Mouse (Mus musculus) left cerebral cortex, adult 2 months (tissue): ENCODE measurements around the gene Olfr71. TPM values are rescaled to one million over a fixed set of nuclear protein-coding genes. Genes with fewer than 3 reads are reported as not detected.

Experiments used
- DNase-seq, 2 experiments: peaks; one replicate each; pipeline ENCODE4 v3.0.0; 2021 to 2022; ENCODE audit warnings: low spot score in 2 of 2, mixed read lengths in 1 of 2; ENCODE audit errors: extremely low spot score in 1 of 2
- H3K27ac ChIP-seq: fragments of 200-600 bp; 2 replicates; pipeline ENCODE4 v1.8.1; 2022
- H3K4me3 ChIP-seq: fragments of 200-600 bp; 2 replicates; pipeline ENCODE4 v1.8.1; 2022
- CTCF ChIP-seq: fragments of 200-600 bp; IDR thresholded peaks from 2 replicates; pipeline ENCODE4 v1.8.1; 2022; ENCODE audit warnings: antibody characterized with exemption, mild to moderate bottlenecking, moderate library complexity
- intact Hi-C: fragments of 180-260 bp; cut with DNase I; formaldehyde crosslinking; loops from one replicate; pipeline ENCODE4 v1.15.1; 2025
- long read RNA-seq, 2 experiments: library from polyadenylated mRNA; stranded (forward); transcript quantifications; one replicate each; pipeline ENCODE4 v2.0.0; 2021; ENCODE audit warnings: borderline mapping rate in 2 of 2
- total RNA-seq, 2 experiments: library from RNA; stranded (reverse); gene quantifications; 2 replicates each; pipeline ENCODE4 v1.2.3; 2021

Gene Olfr71
- not detected for total RNA-seq
- long read RNA-seq, experiment 1, result 0 reads
- long read RNA-seq, experiment 2, result 0 reads

GRCm38 (mm10) chr4:43709869-43710268 is at the start of gene Olfr71:
TSS of gene Olfr71 (minus strand) at chr4:43710255.
- no peak for TF ChIP-seq CTCF
- intact Hi-C loops, result loop anchor here (5.0 to 10.0 kb wide), 2 partner anchors 268 to 565 kb away; partner anchors contain the start of gene Tesk1
- Histone ChIP-seq H3K27ac (no peak within 1 kb of the TSS), H3K4me3 (no peak within 1 kb of the TSS)
- no peak for DNase-seq

DNA sequence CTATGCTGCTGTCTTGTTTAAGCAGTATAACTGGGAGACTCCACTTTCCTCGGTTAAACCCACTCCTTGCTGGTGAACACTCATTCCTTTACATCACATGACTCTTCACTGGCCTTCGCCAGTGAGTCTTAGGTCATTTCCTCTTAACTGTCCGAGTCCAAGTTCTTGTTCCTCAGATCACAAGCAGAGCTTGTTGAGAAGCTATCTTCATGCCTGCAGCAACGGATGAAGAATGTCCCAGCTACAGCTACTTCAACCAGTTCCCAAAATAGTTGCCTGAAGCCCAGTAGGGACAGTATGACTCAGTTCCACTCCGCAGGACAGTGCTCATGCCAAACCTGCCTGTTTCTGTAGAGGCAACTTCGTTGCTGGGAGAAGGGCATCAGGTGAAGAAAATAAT is 47.2 kb upstream of the Olfr71 start:
- DNase-seq, result no peak
- intact Hi-C loops, result no loop called here
- no peak overlapping the region for H3K4me3 ChIP-seq
- TF ChIP-seq CTCF, result no peak
- no peak overlapping the region for H3K27ac ChIP-seq

DNA sequence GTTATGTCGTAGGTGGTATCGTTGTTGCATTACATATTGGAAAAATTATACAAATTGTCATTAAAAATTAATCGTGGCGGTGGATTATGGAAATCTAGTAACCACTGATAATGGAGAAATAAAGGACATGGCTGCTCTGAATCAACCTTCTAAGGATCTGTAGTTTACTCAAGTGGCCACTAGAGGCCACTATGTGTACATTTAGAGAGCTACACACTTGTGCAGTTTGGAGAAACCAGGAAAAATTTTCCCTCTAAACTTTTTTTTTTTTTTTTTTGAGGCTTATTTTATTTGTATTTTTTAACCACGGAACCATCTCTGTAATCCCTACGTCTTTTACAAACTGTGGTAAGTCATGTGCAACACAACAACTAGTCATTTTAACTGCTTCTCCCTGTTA is 35.1 kb upstream of the Olfr71 start:
- intact Hi-C loops, result loop anchor here (2.0 to 10.0 kb wide), 2 partner anchors 116 to 240 kb away; partner anchors contain the start of gene Ccin
- Histone ChIP-seq H3K4me3 (no peak overlapping the region), H3K27ac (no peak overlapping the region)
- DNase-seq, result no peak
- TF ChIP-seq CTCF, result peak; percentile 82

DNA sequence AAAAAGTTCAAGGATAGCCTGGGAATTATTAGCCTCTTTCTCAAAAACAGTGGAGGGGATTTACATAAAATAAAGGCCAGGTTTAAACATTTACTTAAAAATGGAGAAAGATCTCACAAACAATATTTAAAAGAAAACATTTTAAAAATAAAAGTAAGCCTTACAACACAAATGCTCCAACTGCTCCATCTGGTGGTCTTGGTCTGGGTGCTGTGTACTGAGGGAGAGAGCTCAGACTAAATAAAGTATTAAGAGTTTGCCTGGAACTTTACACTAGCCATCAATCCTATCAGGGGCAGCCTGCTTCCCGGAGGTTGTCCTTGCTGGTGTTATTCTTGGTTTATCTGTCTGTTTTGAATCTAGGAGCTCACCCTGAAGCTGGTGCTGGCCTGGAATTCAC is 33.0 kb upstream of the Olfr71 start:
- Histone ChIP-seq H3K27ac (no peak overlapping the region), H3K4me3 (no peak overlapping the region)
- DNase-seq, result no peak
- intact Hi-C loops, result loop anchor here (10.0 kb wide), 1 partner anchor 242 kb away; the partner anchor contains the start of gene Ccin
- peak; percentile 48 for TF ChIP-seq CTCF

DNA sequence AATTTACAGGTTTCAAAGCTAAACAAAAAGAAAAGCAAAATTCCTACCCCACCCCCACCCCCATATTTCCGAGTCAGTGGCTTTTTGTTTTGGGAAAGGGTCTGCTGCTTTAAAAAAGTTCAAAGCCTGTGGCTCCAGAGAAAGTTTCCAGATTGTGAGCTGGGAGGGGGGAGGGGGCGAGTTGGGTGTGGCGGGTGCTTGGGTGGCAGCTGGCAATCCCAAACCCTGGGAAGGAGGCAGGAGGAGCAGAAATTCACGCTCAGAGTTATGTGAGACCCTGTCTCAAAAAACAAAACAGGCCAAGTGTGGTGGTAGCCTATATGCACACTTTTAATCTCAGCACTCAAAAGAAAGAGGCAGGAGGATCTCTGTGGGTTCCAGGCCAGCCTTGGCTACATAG is 32.6 kb upstream of the Olfr71 start:
- Histone ChIP-seq H3K27ac (no peak overlapping the region), H3K4me3 (no peak overlapping the region)
- no peak for TF ChIP-seq CTCF
- no peak for DNase-seq
- intact Hi-C loops, result loop anchor here (10.0 kb wide), 1 partner anchor 242 kb away; the partner anchor contains the start of gene Ccin

- intact Hi-C loops, result loop anchor here (10.0 kb wide), 1 partner anchor 243 kb away; the partner anchor contains the start of gene Ccin
- no peak for TF ChIP-seq CTCF
- no peak for DNase-seq
- Histone ChIP-seq H3K27ac (no peak overlapping the region), H3K4me3 (no peak overlapping the region)
Observed at GRCm38 (mm10) chr4:43741526-43741925, 31.5 kb upstream of the Olfr71 start.

DNA sequence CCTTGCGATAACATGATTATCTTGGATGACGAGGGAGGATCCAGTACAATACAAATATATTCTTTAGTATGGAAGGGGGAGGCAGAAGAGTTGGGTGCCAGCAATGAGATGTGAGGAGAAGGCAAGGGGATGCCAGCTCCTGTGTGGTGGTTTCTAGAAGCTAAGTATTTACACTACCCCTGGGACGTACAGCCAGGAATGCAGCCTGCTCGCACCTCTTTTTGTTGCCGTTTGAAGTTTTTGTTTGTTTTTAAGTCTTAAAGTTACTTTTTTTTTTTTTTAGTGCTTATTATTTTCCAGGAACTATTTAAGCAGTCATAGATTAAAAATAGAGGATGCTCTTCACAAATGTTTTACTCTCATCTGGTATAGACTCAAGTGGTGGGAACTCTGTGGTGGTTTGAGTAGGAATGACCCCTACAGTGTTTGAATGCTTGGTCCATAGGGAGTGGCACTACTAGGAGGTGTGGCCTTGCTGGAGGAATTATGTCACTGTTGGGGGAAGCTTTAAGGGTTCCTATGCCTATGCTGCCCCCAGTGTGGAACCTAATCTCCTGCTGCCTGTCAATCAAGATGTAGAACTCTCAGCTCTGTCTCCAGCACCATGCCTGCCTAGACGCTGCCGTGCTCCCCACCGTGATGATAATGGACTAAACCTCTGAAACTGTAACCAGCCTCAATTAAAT is 29.1 kb upstream of the Olfr71 start:
- intact Hi-C loops, result no loop called here
- no peak for DNase-seq
- no peak for TF ChIP-seq CTCF
- Histone ChIP-seq H3K4me3 (no peak overlapping the region), H3K27ac (no peak overlapping the region)

DNA sequence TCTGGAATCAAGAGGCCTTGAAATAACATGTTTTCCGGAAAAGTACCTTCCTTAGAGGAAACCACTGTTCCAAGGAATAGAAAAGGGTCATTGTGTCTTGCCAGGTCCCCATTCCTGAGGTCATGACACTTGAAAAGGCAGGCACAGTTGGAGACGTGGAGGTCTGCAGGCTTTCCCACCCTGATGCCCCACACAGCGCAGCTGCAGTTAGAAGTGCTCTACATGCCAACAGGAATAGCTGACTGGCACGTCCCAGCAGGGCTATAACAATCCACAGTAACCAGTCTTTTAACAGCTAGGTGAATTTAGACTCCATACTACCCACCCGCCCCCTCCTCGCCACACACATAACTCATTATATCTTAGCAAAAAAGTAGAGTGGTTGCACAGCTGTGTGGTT is 27.1 kb upstream of the Olfr71 start:
- DNase-seq, result no peak
- intact Hi-C loops, result no loop called here
- Histone ChIP-seq H3K27ac (no peak overlapping the region), H3K4me3 (no peak overlapping the region)
- no peak for TF ChIP-seq CTCF

DNA sequence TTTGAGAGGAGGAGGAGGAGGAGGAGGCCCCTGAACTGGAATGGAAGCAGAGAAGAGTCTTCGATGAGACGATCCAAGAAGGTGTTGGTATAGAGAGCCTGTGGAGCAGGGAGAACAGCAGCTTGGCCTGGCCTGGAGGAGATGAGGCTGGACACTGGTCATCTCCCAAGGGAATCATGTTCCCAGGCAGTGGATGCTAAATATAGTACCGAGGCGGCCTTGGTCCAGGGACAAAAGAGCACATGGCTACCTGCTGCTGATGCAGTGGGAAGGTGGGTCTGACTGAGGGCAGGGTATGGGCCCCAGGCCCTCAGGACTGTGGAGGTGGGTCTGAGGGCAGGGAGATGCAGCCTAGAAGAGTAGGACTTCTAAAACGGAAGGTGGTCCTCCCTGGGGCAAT is 23.1 kb upstream of the Olfr71 start:
- intact Hi-C loops, result no loop called here
- no peak for TF ChIP-seq CTCF
- no peak overlapping the region for H3K27ac ChIP-seq
- no peak overlapping the region for H3K4me3 ChIP-seq
- no peak for DNase-seq

- TF ChIP-seq CTCF, result no peak
- intact Hi-C loops, result no loop called here
- Histone ChIP-seq H3K27ac (no peak overlapping the region), H3K4me3 (no peak overlapping the region)
- DNase-seq, result no peak
Observed at GRCm38 (mm10) chr4:43732171-43732570, 22.1 kb upstream of the Olfr71 start.

DNA sequence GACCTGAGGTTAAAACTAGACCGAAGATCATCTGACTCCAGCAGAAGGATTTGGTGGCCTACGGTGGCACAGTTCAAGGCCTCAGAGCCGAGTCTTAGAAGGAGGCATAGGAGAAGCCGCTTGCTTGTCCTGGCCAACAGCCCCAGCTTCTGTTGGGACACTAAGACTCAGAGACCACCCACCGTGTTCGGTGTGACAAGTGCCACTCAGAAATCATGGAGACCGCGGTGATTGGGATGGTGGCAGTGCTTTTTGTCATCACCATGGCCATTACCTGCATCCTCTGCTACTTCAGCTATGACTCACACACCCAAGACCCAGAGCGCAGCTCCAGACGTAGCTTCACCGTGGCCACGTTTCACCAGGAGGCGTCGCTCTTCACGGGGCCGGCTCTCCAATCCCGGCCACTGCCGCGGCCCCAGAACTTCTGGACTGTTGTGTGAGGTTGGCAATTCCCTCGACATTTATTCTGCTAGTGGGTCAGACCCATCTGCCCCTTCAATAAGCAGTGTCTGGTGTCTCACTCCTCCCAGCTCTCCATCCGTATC is 20.8 kb upstream of the Olfr71 start:
- TF ChIP-seq CTCF, result no peak; the same call in 1 of the 2 replicates
- intact Hi-C loops, result no loop called here
- H3K27ac ChIP-seq, result peak overlapping the region; percentile 21
- H3K4me3 ChIP-seq, result no peak overlapping the region
- no peak for DNase-seq

- no peak within 1 kb of the TSS for H3K4me3 ChIP-seq
- intact Hi-C loops, result no loop called here
- TF ChIP-seq CTCF, result no peak
- H3K27ac ChIP-seq, result peak within 1 kb of the TSS; percentile 50
- DNase-seq, result no peak
Observed at GRCm38 (mm10) chr4:43729794-43730550, 19.9 kb upstream of the Olfr71 start, which contains the start of gene Spaar. TSS of gene Spaar (plus strand) at chr4:43730034.
